Mouse (Mus musculus): ENCODE results near the gene Lpar2. TPM values are rescaled to one million over a fixed set of nuclear protein-coding genes. Genes with fewer than 3 reads are reported as not detected.
A peak's percentile ranks its signal among the peaks of the same experiment; 100 is the strongest.

The Lpar2 gene
- total RNA-seq (2012; rRNA removed) (1.1 and 1.2 TPM in 2 replicates), total RNA-seq (2014; rRNA removed) (0.74 and 0.82 TPM in 2 replicates), polyA plus RNA-seq (2012; ENCODE audit: insufficient read length, low read depth) (2.5 and 3.0 TPM in 2 replicates)

DNA sequence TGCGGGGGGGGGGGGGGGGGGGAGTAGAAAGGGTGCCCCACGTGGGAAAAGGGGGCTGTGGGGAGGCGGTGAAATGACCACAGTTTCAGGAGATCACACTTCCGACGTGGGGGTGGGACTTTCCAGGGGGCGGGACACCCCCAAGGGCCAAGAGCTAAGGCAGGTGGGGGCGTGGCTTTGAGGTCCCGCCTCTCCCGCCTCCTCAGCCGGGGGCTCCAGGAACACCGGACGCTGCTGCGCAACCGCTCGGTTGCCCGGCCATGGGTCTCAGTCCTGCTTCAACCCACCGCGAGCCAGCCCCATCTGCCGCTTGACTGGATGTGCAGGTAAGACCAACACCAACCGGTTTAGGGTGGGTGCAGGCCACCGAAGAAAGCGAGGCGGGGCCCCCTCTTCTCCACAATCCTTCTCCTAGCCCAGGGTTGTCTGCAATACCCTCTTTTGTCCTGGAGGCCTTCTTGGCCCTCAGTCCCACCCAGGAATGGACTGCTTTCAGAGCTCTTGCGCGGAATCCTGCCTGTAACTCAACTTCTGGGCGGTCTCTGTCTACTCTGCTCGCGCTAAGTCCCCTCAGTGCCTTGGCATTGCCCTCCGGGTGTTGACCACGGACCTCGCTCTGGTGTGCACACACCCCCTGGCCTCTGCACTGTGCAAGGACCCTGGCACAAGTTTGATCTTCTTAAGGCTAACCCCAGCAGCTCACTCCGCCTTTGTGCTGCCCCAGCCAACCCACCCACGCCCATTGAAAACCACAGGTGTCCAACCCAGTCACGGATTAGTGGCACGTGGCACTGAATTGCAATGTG, at the start of gene Lpar2:
Gene Lpar2 (plus strand): TSS at position 44 of the 806 bp plus-strand sequence.
- peak within 1 kb of the TSS; percentile 33 for H3K4me2 ChIP-seq (ENCODE audit: insufficient read depth, low read depth, poor library complexity, severe bottlenecking)
- no peaks in the 10 kb centered on the region for H3K9me3 ChIP-seq (replicated peaks; ENCODE audit: low read length)
- H3K4me3 ChIP-seq (replicated peaks in 1 of 3; ENCODE audit: low read depth in 2 of 3, low read length in 2 of 3, poor library complexity in 1 of 3) = peak within 1 kb of the TSS; percentile 48 to 53 (median 51)
- dilution Hi-C loops (cut with MboI; ENCODE audit: extremely low pct_ligation_motif_present, extremely low pct_unique_long_range_greater_than_20kb, low sequenced_read_pairs) = no loop called here
- DNase-seq (ENCODE audit: extremely low read depth) = peak; percentile 79
- TF ChIP-seq TCF12 (IDR thresholded peaks at IDR 0.05; ENCODE audit: low read depth, low read length) (no peak), RAD21 (IDR thresholded peaks at IDR 0.05; ENCODE audit: low read depth, low read length) (no peak), E2F4 (IDR thresholded peaks at IDR 0.05; ENCODE audit: insufficient replicate concordance, low read depth, low read length) (no peak), HCFC1 (IDR thresholded peaks at IDR 0.05; ENCODE audit: low read depth, low read length) (0 out of 2 replicates have a peak, but pooled peaks have one; percentile 16), POLR2AphosphoS2 (IDR thresholded peaks at IDR 0.05; ENCODE audit: low read depth, low read length) (no peak; the same call in 1 of the 2 replicates), USF1 (IDR thresholded peaks at IDR 0.05; ENCODE audit: low read depth, low read length) (peak; percentile 7; the same call in 1 of the 2 replicates), MXI1 (IDR thresholded peaks at IDR 0.05; ENCODE audit: low read depth, low read length) (peak; percentile 68), ELF1 (IDR thresholded peaks at IDR 0.05; ENCODE audit: low read depth, low read length) (peak; percentile 20), ZKSCAN1 (IDR thresholded peaks at IDR 0.05; ENCODE audit: borderline replicate concordance, low read depth, low read length) (no peak), CHD2 (IDR thresholded peaks at IDR 0.05; ENCODE audit: low read length) (peak; percentile 59), PAX5 (IDR thresholded peaks at IDR 0.05; ENCODE audit: low read length) (no peak), ZNF384 (IDR thresholded peaks at IDR 0.05; ENCODE audit: low read depth, low read length) (no peak), BHLHE40 (IDR thresholded peaks at IDR 0.05; ENCODE audit: low read depth, low read length) (peak; percentile 28; the same call in 1 of the 2 replicates), TBP (conservative IDR thresholded peaks at IDR 0.05; ENCODE audit: low read depth, low read length) (no peak), GABPA (IDR thresholded peaks at IDR 0.05; ENCODE audit: insufficient replicate concordance, low read depth, low read length) (no peak), KAT2A (IDR thresholded peaks at IDR 0.05; ENCODE audit: insufficient replicate concordance, low read length) (no peak), UBTF (IDR thresholded peaks at IDR 0.05; ENCODE audit: low read depth, low read length) (no peak), MAFK (IDR thresholded peaks at IDR 0.05; ENCODE audit: insufficient replicate concordance, low read length) (no peak), MAX (IDR thresholded peaks at IDR 0.05; ENCODE audit: low read length) (no peak; the same call in 1 of the 2 replicates), USF2 (conservative IDR thresholded peaks at IDR 0.05; ENCODE audit: low read depth, low read length) (no peak), ZC3H11A (IDR thresholded peaks at IDR 0.05; ENCODE audit: low read depth, low read length) (no peak), JUND (conservative IDR thresholded peaks at IDR 0.05; ENCODE audit: low read depth, low read length) (no peak), MEF2A (IDR thresholded peaks at IDR 0.05; ENCODE audit: borderline replicate concordance, low read depth, low read length) (no peak), CTCF (conservative IDR thresholded peaks at IDR 0.05 in 1 of 2, IDR thresholded peaks at IDR 0.05 in 1 of 2; ENCODE audit: low read depth in 2 of 2, low read length in 2 of 2) (no peak), MYC (IDR thresholded peaks at IDR 0.05; ENCODE audit: low read depth, low read length) (0 out of 2 replicates have a peak, but pooled peaks have one; percentile 31), NRF1 (IDR thresholded peaks at IDR 0.05; ENCODE audit: low read depth, low read length) (peak; percentile 69), NELFE (IDR thresholded peaks at IDR 0.05; ENCODE audit: low read depth, low read length) (0 out of 2 replicates have a peak, but pooled peaks have one; percentile 16), ETS1 (conservative IDR thresholded peaks at IDR 0.05; ENCODE audit: low read depth, low read length) (peak; percentile 32), POLR2A (IDR thresholded peaks at IDR 0.05; ENCODE audit: low read depth, low read length) (peak; percentile 48), SMC3 (IDR thresholded peaks at IDR 0.05; ENCODE audit: low read depth, low read length) (no peak), RCOR1 (conservative IDR thresholded peaks at IDR 0.05; ENCODE audit: low read depth, low read length) (no peak), CHD1 (IDR thresholded peaks at IDR 0.05; ENCODE audit: low read depth, low read length) (no peak), MAZ (IDR thresholded peaks at IDR 0.05; ENCODE audit: low read depth, low read length) (peak; percentile 94), JUN (IDR thresholded peaks at IDR 0.05; ENCODE audit: insufficient read depth, low read depth, low read length) (no peak), IRF4 (IDR thresholded peaks at IDR 0.05; ENCODE audit: low read depth, low read length) (0 out of 2 replicates have a peak, but pooled peaks have one; percentile 19), EP300 (IDR thresholded peaks at IDR 0.05; ENCODE audit: low read length) (no peak), SIN3A (IDR thresholded peaks at IDR 0.05; ENCODE audit: low read length) (peak; percentile 53; the same call in 1 of the 2 replicates), ZMIZ1 (IDR thresholded peaks at IDR 0.05; ENCODE audit: low read depth, low read length) (no peak; the same call in 1 of the 2 replicates)
- H3K79me2 ChIP-seq (replicated peaks; ENCODE audit: control insufficient read depth, extremely low read depth, insufficient read depth, poor library complexity, severe bottlenecking) = no peaks in the 10 kb centered on the region
- peak within 1 kb of the TSS; percentile 51 for H3K27ac ChIP-seq (ENCODE audit: insufficient read depth, low read depth)
- in situ Hi-C loops (cut with MboI; ENCODE audit: low pct_ligation_motif_present, low pct_unique_long_range_greater_than_20kb, low sequenced_read_pairs) = no loop called here
- H3K36me3 ChIP-seq (replicated peaks in 1 of 2; ENCODE audit: control insufficient read depth in 1 of 2, insufficient read depth in 1 of 2, low read length in 1 of 2) = peaks cover 36 to 80% of the 10 kb centered on the region in 2 experiments
- peak within 1 kb of the TSS; percentile 48 for H3K9ac ChIP-seq (ENCODE audit: insufficient read depth, low read depth)
- peaks cover 6 to 36% of the 10 kb centered on the region in 2 experiments; a peak in 3 of 4 replicates for H3K4me1 ChIP-seq (ENCODE audit: control insufficient read depth in 1 of 2, insufficient read depth in 2 of 2)
- no peaks in the 10 kb centered on the region for H3K27me3 ChIP-seq (replicated peaks)
